Mouse (Mus musculus) liver, adult 10 weeks (tissue): ENCODE results near the gene Zfp977. TPM values are rescaled to one million over a fixed set of nuclear protein-coding genes. Genes with fewer than 3 reads are reported as not detected.

Source experiments
- polyA plus RNA-seq: library from polyadenylated mRNA; stranded (reverse); fragments of 350-450 nt; fragmentation: Illumina TruSeq; extraction: RNeasy Lipid Tissue Mini Kit (QIAGEN cat#74804); gene quantifications from one replicate; pipeline ENCODE4 v1.2.3, GENCODE M21; 2014; ENCODE audit warnings: low read depth, low replicate concordance

The Zfp977 gene
- 4.1 TPM for polyA plus RNA-seq

DNA sequence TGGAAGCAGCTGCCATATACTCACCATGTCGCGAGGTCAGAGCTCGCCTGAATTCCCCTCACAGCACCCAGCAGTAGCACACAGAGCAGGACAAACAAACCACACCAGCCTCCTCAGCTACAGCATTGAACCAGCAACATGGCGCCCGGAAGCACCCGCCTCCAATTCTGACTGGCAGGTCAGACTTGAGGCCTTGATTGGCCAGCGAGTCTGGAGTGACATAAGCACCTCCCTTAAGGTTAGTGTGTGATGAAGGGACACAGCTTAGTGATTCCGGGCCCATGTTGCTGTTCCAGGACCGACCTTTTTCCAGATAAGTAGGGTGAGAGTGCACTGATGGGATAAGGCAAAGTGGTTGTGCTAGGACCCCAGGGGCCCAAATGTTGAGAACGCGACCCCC is at the start of gene Zfp977:
Gene Zfp977 (minus strand): TSS at position 135 of the 400 bp plus-strand sequence.

DNA sequence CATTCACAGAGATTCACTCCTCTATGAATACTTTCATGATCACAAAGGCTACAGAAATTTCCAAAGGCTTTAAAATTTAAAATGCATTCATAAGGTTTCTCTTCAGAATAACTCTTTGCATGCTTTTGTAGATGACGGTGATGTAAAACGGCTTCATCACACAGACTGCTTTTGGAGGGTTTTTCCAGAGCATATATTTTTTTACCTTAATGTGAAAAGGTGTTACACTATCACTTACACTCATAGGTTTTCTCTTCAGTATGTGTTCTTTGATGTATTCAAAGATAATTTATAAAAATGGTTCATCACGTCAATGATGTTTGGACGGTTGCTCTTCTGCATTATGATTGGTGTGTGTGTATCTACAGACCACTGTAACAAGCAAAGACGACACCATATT is 13.9 kb downstream of the Zfp977 start, which contains the start of gene Gm21028:
Gene Gm21028 (minus strand): TSS at position 101 of the 400 bp plus-strand sequence.

Other genes with a start within 250 kb of the Zfp977 start
- gene 4933421I07Rik, start 144.4 kb downstream of the Zfp977 start, polyA plus RNA-seq: not detected
- 14.5 TPM for gene Zfp141, start 86.8 kb downstream of the Zfp977 start, polyA plus RNA-seq
- gene Gm21028, start 14.0 kb downstream of the Zfp977 start, polyA plus RNA-seq: not detected
- gene Zfp976, start 50.0 kb upstream of the Zfp977 start, polyA plus RNA-seq: 9.2 TPM
- 12.6 TPM for gene Zfp975, start 100.2 kb upstream of the Zfp977 start, polyA plus RNA-seq
- not detected for gene Gm17067, start 134.5 kb upstream of the Zfp977 start, polyA plus RNA-seq
- gene Vmn2r62, start 201.0 kb upstream of the Zfp977 start, polyA plus RNA-seq: not detected